Mouse (Mus musculus) gastrocnemius, adult 2 months (tissue): ENCODE measurements around the gene Rp9. TPM values are rescaled to one million over a fixed set of nuclear protein-coding genes. Genes with fewer than 3 reads are reported as not detected.
"Not testable (repeated sequence)": the region's sequence is repeated elsewhere in the genome, so short reads cannot be mapped to it uniquely, and the experiment has no call there.

ENCODE experiments used
- DNase-seq: peaks from one replicate; pipeline ENCODE4 v3.0.0; 2022
- H3K27ac ChIP-seq: fragments of 200-600 bp; 2 replicates; pipeline ENCODE4 v1.8.1; 2022; ENCODE audit warnings: mild to moderate bottlenecking
- H3K4me3 ChIP-seq: fragments of 200-600 bp; 2 replicates; pipeline ENCODE4 v1.8.1; 2022; ENCODE audit warnings: mild to moderate bottlenecking, moderate library complexity
- CTCF ChIP-seq: fragments of 200-600 bp; IDR thresholded peaks from 2 replicates; pipeline ENCODE4 v1.8.1; 2022; ENCODE audit warnings: antibody characterized with exemption, mild to moderate bottlenecking, moderate library complexity
- intact Hi-C: fragments of 180-260 bp; cut with DNase I; formaldehyde crosslinking; loops from one replicate; pipeline ENCODE4 v1.15.1; 2025
- total RNA-seq, 2 experiments: library from RNA; stranded (reverse); gene quantifications; 2 replicates each; pipeline ENCODE4 v1.2.3; 2021

Gene Rp9
- total RNA-seq, 2 experiments from 2014 or later, result 32.2 to 39.1 TPM

DNA sequence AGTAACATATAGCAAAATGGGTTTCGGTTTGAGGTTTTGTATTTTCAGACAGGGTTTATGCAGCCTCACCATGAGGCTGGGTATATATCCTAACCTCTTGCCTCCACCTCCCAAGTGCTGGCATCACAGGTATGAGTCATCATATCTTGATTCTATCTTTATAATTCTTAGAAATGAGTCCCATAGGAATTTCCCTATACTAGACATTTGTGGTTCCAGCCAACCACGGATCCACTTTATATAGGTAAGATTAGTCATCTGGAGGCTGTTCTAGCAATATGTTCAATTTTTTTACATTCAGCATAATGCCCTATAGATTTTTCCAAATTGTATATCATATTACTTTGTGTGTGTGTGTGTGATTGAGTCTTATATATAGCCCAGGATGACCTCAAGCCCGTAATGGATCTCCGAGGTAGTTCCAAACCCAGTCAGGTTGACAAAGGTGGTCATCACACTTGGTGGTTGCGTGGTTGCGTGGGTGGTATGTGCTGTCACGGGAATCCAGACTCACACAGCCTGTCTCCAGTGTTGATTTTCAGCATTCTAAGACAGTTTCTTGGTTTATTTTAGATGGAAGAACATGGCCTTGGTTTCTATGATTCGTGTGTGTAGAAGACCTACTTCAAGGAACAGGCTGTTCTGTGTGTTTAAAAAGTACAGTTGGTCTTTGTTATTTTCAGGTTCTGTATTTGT, 14.5 kb upstream of the Rp9 start:
- TF ChIP-seq CTCF, result no peak
- Histone ChIP-seq H3K27ac (no peak overlapping the region), H3K4me3 (no peak overlapping the region)
- intact Hi-C loops, result no loop called here
- no peak for DNase-seq

GRCm38 (mm10) chr9:22478946-22479345, 9.4 kb upstream of the Rp9 start:
- intact Hi-C loops, result no loop called here
- TF ChIP-seq CTCF, result no peak
- DNase-seq, result no peak
- Histone ChIP-seq H3K4me3 (no peak overlapping the region), H3K27ac (no peak overlapping the region)

- intact Hi-C loops, result no loop called here
- TF ChIP-seq CTCF, result no peak
- Histone ChIP-seq H3K4me3 (peak overlapping the region; percentile 90), H3K27ac (peak overlapping the region; percentile 83)
- no peak for DNase-seq
Observed at GRCm38 (mm10) chr9:22476265-22476664, 6.7 kb upstream of the Rp9 start.

DNA sequence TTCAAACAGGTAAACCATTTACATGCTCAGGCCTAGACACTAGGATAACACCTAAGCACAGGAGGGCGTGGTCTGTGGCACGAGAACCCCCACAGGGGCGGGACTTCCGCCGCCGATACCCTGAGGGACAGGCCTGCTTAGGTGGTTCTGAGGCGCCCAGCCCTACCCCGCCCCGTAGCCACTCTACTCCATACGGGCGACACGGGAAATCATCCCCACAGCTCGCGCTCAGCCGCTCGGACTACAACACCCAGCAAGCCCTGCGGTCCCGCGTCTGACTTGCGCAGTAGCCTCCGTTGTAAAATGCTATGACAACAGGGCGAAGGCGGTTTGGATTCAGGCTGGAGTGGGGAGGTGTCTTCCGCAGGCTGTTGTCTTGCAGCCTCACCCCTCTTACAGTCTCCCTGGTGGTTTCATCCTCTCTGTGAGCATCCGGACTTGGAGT, 5.9 kb upstream of the Rp9 start, which contains the start of gene Bbs9:
TSS of gene Bbs9 (plus strand) at position 292 of the 445 bp plus-strand sequence.
- no peak for TF ChIP-seq CTCF
- Histone ChIP-seq H3K27ac (peak within 1 kb of the TSS; percentile 83), H3K4me3 (peak within 1 kb of the TSS; percentile 90)
- DNase-seq, result peak; percentile 93
- intact Hi-C loops, result no loop called here

DNA sequence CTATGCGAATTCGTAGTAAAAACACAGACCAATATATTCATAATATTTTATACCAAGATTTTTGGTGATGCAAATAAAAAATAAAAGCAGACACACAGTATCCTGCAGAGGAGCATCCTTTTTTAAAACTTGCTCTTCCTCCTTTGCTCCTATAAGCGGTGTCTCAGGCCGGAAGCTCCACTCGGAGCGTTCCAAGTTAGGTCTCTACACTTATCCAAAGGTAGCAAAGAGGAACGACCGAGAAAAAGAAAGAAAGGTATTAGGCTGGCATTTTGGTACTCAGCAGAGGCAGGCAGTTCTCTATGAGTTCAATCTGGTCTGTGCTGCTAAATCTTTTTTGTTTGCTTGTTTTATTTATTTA, 664 bp downstream of the Rp9 start:
- Histone ChIP-seq H3K4me3 (peak overlapping the region; percentile 79), H3K27ac (peak overlapping the region; percentile 92; the same call in 1 of the 2 replicates)
- intact Hi-C loops, result loop anchor here (5.0 kb wide), 1 partner anchor 57 kb away; the partner anchor contains the start of gene 9530077C05Rik
- no peak for DNase-seq
- TF ChIP-seq CTCF, result no peak

DNA sequence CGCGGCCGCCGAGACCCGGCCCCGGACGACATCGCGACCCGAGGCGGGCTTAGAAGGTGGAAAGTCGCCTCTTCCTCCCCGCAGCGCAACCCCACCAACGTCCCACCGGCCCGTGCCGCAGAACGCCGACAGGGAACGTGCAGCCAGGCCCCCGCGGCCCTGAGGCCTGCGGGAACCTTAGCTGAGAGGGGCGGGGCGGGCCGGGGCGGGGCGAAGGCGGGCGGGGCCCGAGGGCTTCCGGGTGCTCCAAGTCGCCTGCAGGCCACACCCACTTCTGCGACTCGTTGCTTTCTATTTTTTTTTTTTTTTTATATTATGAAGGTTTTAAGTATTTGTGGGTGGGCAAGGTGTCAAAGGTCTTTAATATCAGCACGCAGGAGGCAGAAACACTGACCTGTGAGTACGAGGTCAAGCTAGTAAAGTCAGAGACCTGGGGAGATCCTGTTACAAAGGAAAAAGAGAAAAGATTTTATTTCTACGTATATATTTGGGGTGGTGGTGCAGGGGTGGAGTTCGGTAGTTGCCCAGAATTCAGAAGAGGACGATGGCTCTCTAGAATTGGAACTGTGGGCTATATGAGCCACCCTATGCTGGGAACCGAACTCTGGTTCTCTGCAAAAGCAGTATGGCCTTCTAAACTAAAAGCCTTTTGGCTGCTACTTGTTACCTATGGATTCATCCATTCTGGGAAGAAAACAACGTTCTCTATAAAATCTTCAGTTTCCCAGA, 1.2 kb downstream of the Rp9 start:
- H3K27ac ChIP-seq, result peak overlapping the region; percentile 92
- intact Hi-C loops, result loop anchor here (5.0 kb wide), 1 partner anchor 56 kb away; the partner anchor contains the start of gene 9530077C05Rik
- peak overlapping the region; percentile 79 for H3K4me3 ChIP-seq
- no peak for TF ChIP-seq CTCF
- peak; percentile 81 for DNase-seq

DNA sequence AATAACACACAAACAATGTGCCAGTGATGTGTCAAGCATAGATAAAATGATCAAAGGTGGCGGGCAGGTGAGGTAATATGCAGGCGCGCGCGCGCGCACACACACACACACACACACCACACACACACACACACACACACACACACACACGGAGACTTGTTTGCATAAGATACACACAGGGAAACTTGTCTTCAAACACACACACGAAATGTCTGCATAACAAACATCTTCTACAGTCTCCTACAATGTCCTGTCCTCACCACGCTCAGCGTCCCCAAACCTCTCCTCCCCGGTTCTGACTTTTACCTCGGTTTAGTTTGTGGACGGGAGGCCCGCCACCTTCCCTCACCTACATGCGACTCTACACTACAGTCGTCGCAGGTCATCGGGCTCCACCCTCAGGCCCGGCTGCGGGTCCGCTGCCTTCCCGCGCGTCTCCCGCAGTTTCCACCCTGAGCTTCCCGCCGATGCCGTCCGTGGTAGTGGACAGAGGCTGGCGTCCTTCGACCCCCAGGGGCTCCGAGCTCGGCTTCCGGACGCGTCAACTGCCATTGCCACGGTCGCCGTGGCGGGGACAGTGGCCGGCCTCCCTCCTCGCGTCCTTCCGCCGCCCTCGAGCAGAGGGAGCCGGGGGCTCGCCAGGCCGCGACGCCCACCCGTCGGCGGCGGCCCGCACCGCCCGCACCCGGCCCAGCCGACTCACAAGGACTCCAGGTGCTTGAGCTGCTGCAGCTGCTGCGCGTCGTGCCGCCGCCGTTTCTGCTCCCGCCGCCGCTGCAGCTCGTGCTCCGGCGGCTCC, 2.0 kb downstream of the Rp9 start:
- peak overlapping the region; percentile 79 for H3K4me3 ChIP-seq
- intact Hi-C loops, result loop anchor here (5.0 kb wide), 1 partner anchor 55 kb away; the partner anchor contains the start of gene 9530077C05Rik
- peak overlapping the region; percentile 92 for H3K27ac ChIP-seq
- no peak for TF ChIP-seq CTCF
- peak; percentile 53 for DNase-seq

DNA sequence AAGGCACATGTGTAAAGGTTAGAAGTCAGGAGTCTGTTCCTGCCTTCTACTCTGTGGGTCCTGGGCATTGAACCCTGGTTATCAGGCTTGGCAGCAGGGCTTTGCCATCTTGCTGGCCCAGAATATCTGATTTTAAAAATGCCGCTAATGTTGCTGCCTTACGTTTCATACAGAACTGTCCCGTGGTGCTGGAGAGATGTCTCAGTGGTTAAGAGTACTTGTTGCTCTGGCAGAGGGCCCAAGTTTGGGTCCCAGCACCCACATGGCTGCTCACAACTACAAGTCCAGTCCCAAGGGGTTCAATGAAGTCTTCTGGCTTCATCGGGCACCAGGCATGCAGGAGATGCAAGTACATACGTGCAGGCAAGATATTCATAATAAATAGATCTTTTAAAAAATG, 3.3 kb downstream of the Rp9 start:
- no peak for DNase-seq
- TF ChIP-seq CTCF, result no peak
- intact Hi-C loops, result loop anchor here (5.0 kb wide), 1 partner anchor 54 kb away; the partner anchor contains the start of gene 9530077C05Rik
- Histone ChIP-seq H3K4me3 (no peak overlapping the region), H3K27ac (no peak overlapping the region)

DNA sequence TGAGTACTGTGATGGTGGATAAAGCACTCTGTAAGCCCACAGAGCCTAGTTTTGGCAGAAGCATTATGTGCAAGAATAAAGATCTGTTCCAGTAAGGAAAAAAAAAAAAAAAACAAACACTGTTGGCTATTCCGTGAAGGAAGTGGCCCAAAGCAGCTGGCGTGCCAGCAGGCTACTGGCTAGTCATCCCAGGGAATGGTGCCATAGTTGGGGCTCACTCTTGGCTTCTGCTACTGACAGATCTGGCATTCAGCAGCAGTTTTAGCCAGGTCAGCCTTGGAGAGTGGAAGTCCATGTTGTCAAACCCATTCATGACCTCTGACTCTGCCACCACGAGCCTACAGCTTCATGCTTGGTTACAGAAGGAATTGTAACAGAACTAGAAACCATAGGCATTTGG, 7.6 kb downstream of the Rp9 start:
- no peak for TF ChIP-seq CTCF
- intact Hi-C loops, result no loop called here
- no peak overlapping the region for H3K4me3 ChIP-seq
- DNase-seq, result peak; percentile 65
- H3K27ac ChIP-seq, result no peak overlapping the region

DNA sequence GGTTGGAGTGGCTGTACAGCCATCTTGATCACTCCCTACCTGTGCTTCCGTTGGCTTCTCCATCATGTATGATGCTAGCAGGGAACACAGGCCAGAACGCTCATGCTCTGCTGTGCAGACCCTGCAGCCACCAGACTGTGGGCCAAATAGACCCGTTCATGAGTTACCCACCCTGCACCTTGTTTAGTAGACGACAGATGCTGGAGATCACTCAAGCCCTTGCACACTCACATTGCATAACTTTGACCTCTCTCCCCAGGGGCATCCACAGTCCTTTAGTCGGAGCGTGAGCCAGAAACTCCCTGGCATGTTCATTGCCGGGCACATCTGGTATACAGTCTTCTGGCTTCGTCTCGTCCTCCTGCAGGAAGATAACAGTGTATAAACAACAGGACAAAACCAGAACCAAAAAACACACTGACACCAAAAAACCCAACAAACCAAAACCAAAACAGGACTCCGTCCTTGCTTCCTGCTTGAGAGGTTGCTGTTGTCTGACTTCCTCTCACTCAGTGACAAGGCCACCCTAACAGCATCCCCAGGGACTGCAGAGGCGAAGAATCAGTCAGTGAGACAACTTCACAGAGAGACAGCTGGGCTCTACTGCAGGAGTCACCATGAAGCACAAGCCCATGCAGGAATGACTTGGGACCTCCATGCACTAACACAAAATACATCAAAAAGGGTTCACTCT, 12.3 kb downstream of the Rp9 start:
- Histone ChIP-seq H3K4me3 (peak overlapping the region; percentile 15; the same call in 1 of the 2 replicates), H3K27ac (no peak overlapping the region)
- no peak for DNase-seq
- intact Hi-C loops, result no loop called here
- TF ChIP-seq CTCF, result no peak

- DNase-seq, result no peak
- intact Hi-C loops, result no loop called here
- TF ChIP-seq CTCF, result no peak
- Histone ChIP-seq H3K4me3 (no peak overlapping the region), H3K27ac (no peak overlapping the region)
Observed at GRCm38 (mm10) chr9:22455041-22455440, 14.5 kb downstream of the Rp9 start.

- intact Hi-C loops, H3K27ac ChIP-seq, H3K4me3 ChIP-seq, DNase-seq: not testable (repeated sequence)
Observed at GRCm38 (mm10) chr9:22453990-22454389, 15.6 kb downstream of the Rp9 start, which contains the start of gene Gm17545. TSS of gene Gm17545 (plus strand) at chr9:22454290.
